Mouse (Mus musculus): Measurements from ENCODE around the gene Fkbp14. TPM values are rescaled to one million over a fixed set of nuclear protein-coding genes. Genes with fewer than 3 reads are reported as not detected.

The Fkbp14 gene
- polyA plus RNA-seq, 1 experiment from 2014 or later = 8.7 TPM

DNA sequence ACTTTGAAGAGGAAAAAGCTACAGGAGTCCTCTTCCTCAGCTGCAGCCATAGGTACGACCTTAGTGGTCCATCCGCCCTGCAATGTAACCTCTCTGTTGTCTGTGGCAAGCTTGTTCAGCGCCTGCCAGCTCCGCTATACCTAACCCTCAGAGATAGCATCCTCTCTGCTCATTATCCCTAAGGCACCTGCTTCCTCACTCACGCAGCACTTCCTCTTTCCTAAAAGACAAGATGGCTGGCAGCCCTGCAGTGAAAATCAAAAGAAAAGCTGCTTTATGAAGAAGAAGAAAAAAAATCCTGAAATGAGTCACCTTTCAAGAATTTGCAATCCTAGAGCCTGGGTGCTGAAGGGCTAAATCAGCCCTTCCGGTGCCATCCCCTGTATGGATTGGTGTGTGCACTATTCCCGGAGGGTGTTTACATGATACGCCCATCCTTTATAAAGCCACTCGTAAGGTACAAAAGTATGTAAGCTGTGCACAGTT, 32.6 kb downstream of the Fkbp14 start:
- no peak for TF ChIP-seq CTCF (IDR thresholded peaks at IDR 0.05; ENCODE audit: low read depth)
- no peak overlapping the region for H3K9ac ChIP-seq (ENCODE audit: low read depth, low read length)
- no peak overlapping the region for H3K4me2 ChIP-seq (replicated peaks; ENCODE audit: low read depth)
- no peaks in the 10 kb centered on the region for H3K36me3 ChIP-seq (ENCODE audit: control insufficient read depth, insufficient read depth)
- no peaks in the 10 kb centered on the region; the same call in 1 of the 2 replicates for H3K27me3 ChIP-seq (replicated peaks; ENCODE audit: control insufficient read depth, insufficient read depth, low read length)
- H3K4me1 ChIP-seq (replicated peaks; ENCODE audit: control insufficient read depth, insufficient read depth, low read length) = no peaks in the 10 kb centered on the region
- no peak overlapping the region for H3K27ac ChIP-seq (ENCODE audit: low read depth, low read length)
- H3K4me3 ChIP-seq (ENCODE audit: low read depth, low read length) = no peak overlapping the region
- WGBS = 71% methylated on average over 9 of the region's 9 CpGs
- H3K9me3 ChIP-seq (ENCODE audit: control insufficient read depth) = no peaks in the 10 kb centered on the region
- ATAC-seq = no peak

DNA sequence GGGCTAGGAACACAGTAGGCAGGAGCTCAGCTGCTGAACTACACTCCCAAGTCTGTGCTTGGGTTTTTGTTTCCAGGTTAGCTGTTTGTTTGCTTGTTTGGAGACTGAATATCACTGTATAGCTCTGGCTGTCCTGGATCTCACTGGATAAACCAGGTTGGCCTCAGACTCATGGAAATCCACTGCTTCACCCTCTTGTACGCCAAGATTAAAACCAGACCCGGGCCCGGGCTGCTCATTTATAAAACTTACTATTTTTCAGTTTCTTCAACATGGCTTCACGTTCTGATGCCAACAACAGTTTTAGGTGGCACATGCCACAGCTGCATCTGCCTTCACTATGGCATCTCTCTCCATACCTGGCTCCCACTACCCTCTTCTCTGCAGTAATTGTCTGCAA, 33.5 kb downstream of the Fkbp14 start:
- H3K9ac ChIP-seq (ENCODE audit: low read depth, low read length) = no peak overlapping the region
- no peaks in the 10 kb centered on the region for H3K9me3 ChIP-seq (ENCODE audit: control insufficient read depth)
- no peak for ATAC-seq
- H3K4me3 ChIP-seq (ENCODE audit: low read depth, low read length) = no peak overlapping the region
- H3K27ac ChIP-seq (ENCODE audit: low read depth, low read length) = no peak overlapping the region
- 95% methylated on average over 4 of the region's 4 CpGs for WGBS
- H3K27me3 ChIP-seq (replicated peaks; ENCODE audit: control insufficient read depth, insufficient read depth, low read length) = no peaks in the 10 kb centered on the region; the same call in 1 of the 2 replicates
- H3K4me2 ChIP-seq (replicated peaks; ENCODE audit: low read depth) = no peak overlapping the region
- no peak for TF ChIP-seq CTCF (IDR thresholded peaks at IDR 0.05; ENCODE audit: low read depth)
- H3K4me1 ChIP-seq (replicated peaks; ENCODE audit: control insufficient read depth, insufficient read depth, low read length) = no peaks in the 10 kb centered on the region
- no peaks in the 10 kb centered on the region for H3K36me3 ChIP-seq (ENCODE audit: control insufficient read depth, insufficient read depth)

DNA sequence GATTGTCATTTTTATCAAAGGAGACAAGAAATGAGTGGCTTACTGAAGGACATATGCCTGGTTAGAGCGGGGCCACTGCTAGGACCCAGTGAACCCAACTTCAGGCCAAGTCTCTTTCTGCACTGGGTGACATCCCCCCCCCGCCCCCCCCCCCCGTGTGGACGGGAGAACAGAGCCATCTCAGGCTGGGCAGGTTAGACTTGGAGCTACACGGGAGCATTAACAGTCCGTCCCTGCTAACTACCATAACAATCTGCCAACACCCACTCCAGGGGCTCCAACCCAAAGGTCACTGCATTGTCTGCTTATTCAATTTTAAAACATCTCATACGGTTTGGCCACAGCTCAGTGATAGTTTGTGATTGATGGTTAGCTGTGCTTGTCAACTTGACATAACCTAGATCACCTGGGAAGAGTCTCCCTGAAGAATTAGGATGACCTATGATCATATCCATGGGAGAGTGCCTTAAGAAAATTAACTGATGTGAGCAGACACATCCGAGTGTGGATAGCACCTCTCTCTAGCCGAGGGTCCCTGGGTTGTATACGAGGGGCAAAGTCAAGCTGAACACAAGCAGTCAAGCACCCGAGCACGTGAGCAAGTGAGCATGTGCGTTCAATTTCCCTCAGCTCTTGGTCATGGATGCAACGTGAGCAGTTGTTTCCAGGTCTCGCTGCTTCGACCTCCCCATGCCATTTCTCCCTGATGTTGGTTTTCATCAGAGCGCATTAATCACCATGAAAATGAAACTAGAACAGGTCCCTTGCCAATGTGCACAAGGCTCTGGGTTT, 34.9 kb downstream of the Fkbp14 start:
- H3K9ac ChIP-seq (ENCODE audit: low read depth, low read length) = no peak overlapping the region
- no peaks in the 10 kb centered on the region for H3K9me3 ChIP-seq (ENCODE audit: control insufficient read depth)
- no peak for ATAC-seq
- no peaks in the 10 kb centered on the region for H3K36me3 ChIP-seq (ENCODE audit: control insufficient read depth, insufficient read depth)
- no peak overlapping the region for H3K27ac ChIP-seq (ENCODE audit: low read depth, low read length)
- 75% methylated on average over 17 of the region's 17 CpGs for WGBS
- H3K4me2 ChIP-seq (replicated peaks; ENCODE audit: low read depth) = no peak overlapping the region
- H3K4me3 ChIP-seq (ENCODE audit: low read depth, low read length) = no peak overlapping the region
- no peaks in the 10 kb centered on the region; the same call in 1 of the 2 replicates for H3K27me3 ChIP-seq (replicated peaks; ENCODE audit: control insufficient read depth, insufficient read depth, low read length)
- H3K4me1 ChIP-seq (replicated peaks; ENCODE audit: control insufficient read depth, insufficient read depth, low read length) = no peaks in the 10 kb centered on the region
- TF ChIP-seq CTCF (IDR thresholded peaks at IDR 0.05; ENCODE audit: low read depth) = no peak

DNA sequence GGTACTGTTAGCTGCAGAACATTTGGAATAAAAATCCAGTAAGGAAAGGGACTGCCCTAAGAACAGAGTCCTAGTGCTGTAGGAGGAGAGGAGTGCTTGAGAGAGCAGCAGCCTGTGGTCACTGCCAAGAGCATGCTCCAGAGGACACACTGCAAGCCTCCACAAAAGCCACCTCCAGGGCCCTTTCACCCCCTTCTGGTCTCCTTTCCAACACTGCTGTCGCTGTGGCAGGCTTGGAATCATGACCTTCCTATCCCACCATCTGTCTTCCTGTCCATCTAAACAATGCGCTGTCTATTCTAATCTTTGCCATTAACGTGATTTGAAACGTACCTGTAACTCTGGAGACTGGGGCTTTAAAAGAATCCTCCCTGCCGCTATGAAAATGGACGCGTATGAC, 38.6 kb downstream of the Fkbp14 start:
- Histone ChIP-seq H3K4me1 (replicated peaks; ENCODE audit: control insufficient read depth, insufficient read depth, low read length) (no peaks in the 10 kb centered on the region), H3K27me3 (replicated peaks; ENCODE audit: control insufficient read depth, insufficient read depth, low read length) (no peaks in the 10 kb centered on the region), H3K4me3 (ENCODE audit: low read depth, low read length) (no peak overlapping the region), H3K9ac (ENCODE audit: low read depth, low read length) (no peak overlapping the region), H3K27ac (ENCODE audit: low read depth, low read length) (no peak overlapping the region), H3K36me3 (ENCODE audit: control insufficient read depth, insufficient read depth) (no peaks in the 10 kb centered on the region), H3K9me3 (ENCODE audit: control insufficient read depth) (no peaks in the 10 kb centered on the region), H3K4me2 (replicated peaks; ENCODE audit: low read depth) (no peak overlapping the region)
- 65% methylated on average over 7 of the region's 7 CpGs for WGBS
- no peak for TF ChIP-seq CTCF (IDR thresholded peaks at IDR 0.05; ENCODE audit: low read depth)
- ATAC-seq = no peak

DNA sequence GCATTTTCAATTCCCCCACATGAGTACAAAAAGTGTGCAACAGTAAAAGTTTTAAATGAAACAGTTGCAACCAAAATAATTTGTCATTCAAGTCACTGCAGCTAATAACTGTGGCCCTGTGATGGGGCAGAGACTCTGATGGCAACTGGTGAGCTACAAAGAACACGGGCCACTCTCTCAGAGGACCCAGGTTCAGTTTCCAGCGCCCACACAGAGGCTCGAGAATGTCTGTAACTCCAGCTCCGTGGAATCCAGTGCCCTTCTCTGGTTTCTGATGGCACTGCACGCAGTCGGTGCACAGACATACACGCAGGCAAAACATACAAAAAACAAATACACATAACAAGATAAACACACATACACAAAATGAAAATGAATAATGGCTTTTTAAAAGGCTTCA, 39.4 kb downstream of the Fkbp14 start:
- WGBS = 91% methylated on average over 7 of the region's 7 CpGs
- no peak for TF ChIP-seq CTCF (IDR thresholded peaks at IDR 0.05; ENCODE audit: low read depth)
- Histone ChIP-seq H3K27me3 (replicated peaks; ENCODE audit: control insufficient read depth, insufficient read depth, low read length) (no peaks in the 10 kb centered on the region), H3K4me1 (replicated peaks; ENCODE audit: control insufficient read depth, insufficient read depth, low read length) (no peaks in the 10 kb centered on the region), H3K9ac (ENCODE audit: low read depth, low read length) (no peak overlapping the region), H3K36me3 (ENCODE audit: control insufficient read depth, insufficient read depth) (no peaks in the 10 kb centered on the region), H3K27ac (ENCODE audit: low read depth, low read length) (no peak overlapping the region), H3K4me2 (replicated peaks; ENCODE audit: low read depth) (no peak overlapping the region), H3K9me3 (ENCODE audit: control insufficient read depth) (no peaks in the 10 kb centered on the region), H3K4me3 (ENCODE audit: low read depth, low read length) (no peak overlapping the region)
- no peak for ATAC-seq

DNA sequence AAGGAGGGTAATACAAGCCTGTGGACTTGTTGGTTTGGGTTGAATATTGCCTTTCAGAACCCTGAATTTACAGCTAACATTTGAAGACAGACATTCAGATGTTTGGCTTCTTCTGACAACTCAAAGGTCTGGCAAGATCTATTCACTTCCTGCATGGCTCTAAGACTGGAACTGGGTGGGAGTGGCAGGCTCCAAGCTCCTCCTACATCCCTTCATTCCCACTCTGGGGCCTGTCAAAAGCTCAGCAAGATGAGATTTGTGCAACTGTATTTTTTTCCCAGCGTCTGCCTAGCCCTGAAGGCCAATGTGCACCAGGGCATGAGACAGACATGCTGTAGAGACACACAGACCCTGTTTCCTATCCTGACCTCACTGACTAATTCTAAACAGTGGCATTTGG, 41.3 kb downstream of the Fkbp14 start:
- Histone ChIP-seq H3K9ac (ENCODE audit: low read depth, low read length) (no peak overlapping the region), H3K4me3 (ENCODE audit: low read depth, low read length) (no peak overlapping the region), H3K9me3 (ENCODE audit: control insufficient read depth) (no peaks in the 10 kb centered on the region), H3K27me3 (replicated peaks; ENCODE audit: control insufficient read depth, insufficient read depth, low read length) (no peaks in the 10 kb centered on the region), H3K36me3 (ENCODE audit: control insufficient read depth, insufficient read depth) (no peaks in the 10 kb centered on the region), H3K27ac (ENCODE audit: low read depth, low read length) (no peak overlapping the region), H3K4me2 (replicated peaks; ENCODE audit: low read depth) (no peak overlapping the region), H3K4me1 (replicated peaks; ENCODE audit: control insufficient read depth, insufficient read depth, low read length) (no peaks in the 10 kb centered on the region)
- no peak for TF ChIP-seq CTCF (IDR thresholded peaks at IDR 0.05; ENCODE audit: low read depth)
- no peak for ATAC-seq
- 52% methylated on average over 1 of the region's 1 CpGs for WGBS

All from intestine, postnatal 0 days (tissue).